Mouse (Mus musculus) G1E (cell line): ENCODE data around the gene Taldo1. TPM values are rescaled to one million over a fixed set of nuclear protein-coding genes. Genes with fewer than 3 reads are reported as not detected.
A peak's percentile ranks its signal among the peaks of the same experiment; 100 is the strongest.

ENCODE experiments used
- ATAC-seq: 2 replicates; pipeline ENCODE4 v1.8.0; 2016; ENCODE audit warnings: mild to moderate bottlenecking; ENCODE audit not compliant: insufficient number of reproducible peaks, poor library complexity, low FRiP score, severe bottlenecking; ENCODE audit errors: extremely low read depth
- DNase-seq: peaks from one replicate; pipeline ENCODE4 v3.0.0; 2012; ENCODE audit warnings: low spot score
- H3K27me3 ChIP-seq: 2 replicates; pipeline ENCODE4 v1.6.1; 2012; ENCODE audit warnings: mild to moderate bottlenecking, low read length, inconsistent platforms; ENCODE audit not compliant: insufficient read depth
- H3K36me3 ChIP-seq: replicated peaks from 2 replicates; pipeline ENCODE3; 2012; ENCODE audit warnings: mild to moderate bottlenecking, inconsistent platforms
- H3K4me1 ChIP-seq: 2 replicates; pipeline ENCODE4 v1.6.1; 2012; ENCODE audit warnings: low read depth, low read length, inconsistent platforms, mixed read lengths; ENCODE audit not compliant: insufficient read depth
- H3K4me3 ChIP-seq: 2 replicates; pipeline ENCODE4 v1.5.1; 2012; ENCODE audit warnings: low read depth, mild to moderate bottlenecking, inconsistent platforms, low read length, moderate library complexity, mixed read lengths
- H3K9me3 ChIP-seq: replicated peaks from 2 replicates; pipeline ENCODE4 v1.6.1; 2012; ENCODE audit warnings: inconsistent platforms
- CTCF ChIP-seq: IDR thresholded peaks from 2 replicates; pipeline ENCODE4 v1.5.1; 2012; ENCODE audit warnings: low read depth, low read length, inconsistent platforms, mixed read lengths
- GATA1 ChIP-seq: IDR thresholded peaks from 2 replicates; pipeline ENCODE4 v1.6.1; 2012; ENCODE audit warnings: borderline replicate concordance, low read length, inconsistent platforms, mixed read lengths
- GATA2 ChIP-seq: IDR thresholded peaks from 2 replicates; pipeline ENCODE4 v1.6.1; 2012; ENCODE audit warnings: low read depth, low read length, inconsistent platforms, borderline replicate concordance
- POLR2AphosphoS5 ChIP-seq: IDR thresholded peaks from 2 replicates; pipeline ENCODE4 v1.6.1; 2012; ENCODE audit warnings: low read depth, low read length, inconsistent platforms; ENCODE audit not compliant: insufficient replicate concordance
- TAL1 ChIP-seq: conservative IDR thresholded peaks from 2 replicates; pipeline ENCODE4 v1.6.1; 2012; ENCODE audit warnings: low read depth, low read length, inconsistent platforms, mixed read lengths
- polyA plus RNA-seq: library from polyadenylated mRNA; stranded (reverse); fragments of >175 nt; gene quantifications from 2 replicates; pipeline ENCODE4 v1.2.3, GENCODE M21; 2012
- total RNA-seq, 2 experiments: library from RNA; stranded (forward) in 1 of 2; stranded (reverse) in 1 of 2; fragments of 200-1000 nt in 1 of 2; fragments of >200 nt in 1 of 2; fragmentation: Nextera tagmentation in 1 of 2; gene quantifications; 2 replicates each; pipeline ENCODE4 v1.2.3; 2014 to 2017

Taldo1 gene
- total and polyA plus RNA-seq, 3 experiments, result 59.1 to 514 (median 336) TPM

- ATAC-seq (peak; percentile 41; the same call in 1 of the 2 replicates), DNase-seq (peak; percentile 82)
- no peak for TF ChIP-seq GATA1
- TF ChIP-seq TAL1, result no peak
- TF ChIP-seq GATA2, result no peak
- 0 out of 2 replicates have a peak, but pooled peaks have one; percentile 72 for TF ChIP-seq POLR2AphosphoS5
- peak; percentile 28; the same call in 1 of the 2 replicates for TF ChIP-seq CTCF
- H3K9me3 ChIP-seq, result no peaks in the 10 kb centered on the region
- H3K4me3 ChIP-seq, result peak within 1 kb of the TSS; percentile 79
- peaks cover 92% of the 10 kb centered on the region for H3K4me1 ChIP-seq
- no peaks in the 10 kb centered on the region; the same call in 1 of the 2 replicates for H3K27me3 ChIP-seq
- H3K36me3 ChIP-seq, result peaks cover 82% of the 10 kb centered on the region
Measured at GRCm38 (mm10) chr7:141437178-141438120, 45.5 kb downstream of the Taldo1 start, which contains the start of gene Slc25a22. Gene Slc25a22, minus strand, starts transcription at chr7:141437892.

- H3K4me3 ChIP-seq, result no peak overlapping the region
- H3K27me3 ChIP-seq, result no peaks in the 10 kb centered on the region; the same call in 1 of the 2 replicates
- H3K36me3 ChIP-seq, result peaks cover 79% of the 10 kb centered on the region
- no peak for ATAC-seq
- no peaks in the 10 kb centered on the region for H3K9me3 ChIP-seq
- no peak for DNase-seq
- peaks cover 92% of the 10 kb centered on the region for H3K4me1 ChIP-seq
- TF ChIP-seq POLR2AphosphoS5 (no peak), TAL1 (no peak), GATA1 (no peak), GATA2 (no peak), CTCF (no peak)
Measured at GRCm38 (mm10) chr7:141438201-141438968, 46.4 kb downstream of the Taldo1 start.

DNA sequence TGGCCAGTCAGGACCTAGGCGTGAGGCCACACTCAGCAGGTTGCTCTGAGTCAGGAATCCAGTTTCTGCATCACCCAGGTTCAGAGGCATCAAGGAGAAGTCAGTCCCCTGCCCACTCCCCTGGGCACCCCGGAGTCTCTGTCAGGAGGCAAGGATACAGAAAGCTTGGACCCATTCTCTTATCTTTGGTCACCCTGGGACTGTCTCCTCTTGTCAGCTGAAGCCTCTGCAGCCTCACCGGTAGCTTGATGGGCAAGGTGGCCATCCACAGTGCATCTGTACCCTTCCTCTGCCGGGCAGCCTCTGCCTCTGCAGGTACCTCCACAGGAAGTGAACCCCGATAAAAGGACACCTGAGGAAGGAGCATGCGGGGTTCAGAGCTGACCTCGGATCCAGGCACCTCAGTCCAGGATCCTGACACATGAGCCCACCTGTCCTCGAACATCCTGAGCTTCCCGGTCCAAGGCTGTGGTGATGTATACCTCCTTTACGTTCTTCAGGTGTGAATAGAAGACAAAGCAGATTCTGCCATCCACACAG is 47.2 kb downstream of the Taldo1 start:
- ATAC-seq (no peak), DNase-seq (no peak)
- Histone ChIP-seq H3K36me3 (peaks cover 71% of the 10 kb centered on the region), H3K4me1 (peaks cover 89% of the 10 kb centered on the region), H3K9me3 (no peaks in the 10 kb centered on the region), H3K4me3 (no peak overlapping the region), H3K27me3 (no peaks in the 10 kb centered on the region; the same call in 1 of the 2 replicates)
- TF ChIP-seq GATA2 (no peak), GATA1 (no peak), TAL1 (no peak), POLR2AphosphoS5 (no peak), CTCF (no peak)

DNA sequence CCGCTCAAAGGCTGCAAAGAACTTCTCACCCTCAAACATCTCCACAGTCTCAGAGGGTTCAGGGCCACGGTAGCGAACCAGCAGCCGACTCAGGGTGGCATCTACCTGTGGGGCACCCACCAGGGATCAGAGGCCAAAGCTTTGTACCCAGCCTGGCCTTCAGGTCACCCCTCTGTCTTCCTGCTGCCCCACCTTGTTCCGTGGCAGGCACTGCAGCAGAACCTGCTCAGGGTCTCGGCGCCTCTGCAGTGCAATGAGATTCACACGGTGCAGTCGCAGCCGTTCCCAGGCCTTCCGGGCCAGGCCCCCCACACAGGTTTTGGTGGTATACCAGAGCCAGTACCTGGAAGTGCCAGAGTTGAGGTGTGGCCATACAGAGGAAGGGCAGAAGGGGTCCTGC is 47.8 kb downstream of the Taldo1 start:
- DNase-seq (no peak), ATAC-seq (no peak)
- Histone ChIP-seq H3K27me3 (no peaks in the 10 kb centered on the region; the same call in 1 of the 2 replicates), H3K36me3 (peaks cover 68% of the 10 kb centered on the region), H3K4me1 (peaks cover 89% of the 10 kb centered on the region), H3K9me3 (no peaks in the 10 kb centered on the region), H3K4me3 (no peak overlapping the region)
- TF ChIP-seq GATA1 (no peak), TAL1 (no peak), CTCF (no peak), GATA2 (no peak), POLR2AphosphoS5 (no peak)

DNA sequence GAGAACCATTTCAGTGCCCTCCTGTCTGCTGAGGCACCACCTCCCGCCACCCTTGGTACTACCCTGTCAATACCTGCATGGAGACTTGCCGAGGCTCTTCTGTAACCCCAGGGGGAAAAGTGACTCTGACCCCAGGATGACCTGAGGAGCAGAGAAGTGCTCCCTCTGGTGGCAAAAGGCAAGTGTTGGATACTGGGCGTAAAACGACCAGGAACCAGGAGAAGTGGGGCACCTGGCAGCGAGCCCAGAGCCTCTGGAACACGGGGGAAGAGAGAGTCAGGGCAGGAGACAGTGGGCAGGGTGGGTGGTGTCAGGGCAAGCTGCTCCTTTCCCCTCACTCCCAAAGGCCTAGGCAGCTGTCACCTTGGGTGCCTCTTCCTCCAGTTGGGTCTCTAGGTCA is 48.6 kb downstream of the Taldo1 start:
- no peak for ATAC-seq
- no peaks in the 10 kb centered on the region; the same call in 1 of the 2 replicates for H3K27me3 ChIP-seq
- TF ChIP-seq GATA1 (no peak), CTCF (peak; percentile 55; the same call in 1 of the 2 replicates), GATA2 (no peak), POLR2AphosphoS5 (no peak), TAL1 (no peak)
- H3K36me3 ChIP-seq, result peaks cover 67% of the 10 kb centered on the region
- H3K9me3 ChIP-seq, result no peaks in the 10 kb centered on the region
- DNase-seq, result no peak
- peaks cover 82% of the 10 kb centered on the region for H3K4me1 ChIP-seq
- H3K4me3 ChIP-seq, result peak overlapping the region; percentile 75; the same call in 1 of the 2 replicates
